Comparison of ENCODE assay signal across 9 mouse cellular contexts in the genomic region with DNA sequence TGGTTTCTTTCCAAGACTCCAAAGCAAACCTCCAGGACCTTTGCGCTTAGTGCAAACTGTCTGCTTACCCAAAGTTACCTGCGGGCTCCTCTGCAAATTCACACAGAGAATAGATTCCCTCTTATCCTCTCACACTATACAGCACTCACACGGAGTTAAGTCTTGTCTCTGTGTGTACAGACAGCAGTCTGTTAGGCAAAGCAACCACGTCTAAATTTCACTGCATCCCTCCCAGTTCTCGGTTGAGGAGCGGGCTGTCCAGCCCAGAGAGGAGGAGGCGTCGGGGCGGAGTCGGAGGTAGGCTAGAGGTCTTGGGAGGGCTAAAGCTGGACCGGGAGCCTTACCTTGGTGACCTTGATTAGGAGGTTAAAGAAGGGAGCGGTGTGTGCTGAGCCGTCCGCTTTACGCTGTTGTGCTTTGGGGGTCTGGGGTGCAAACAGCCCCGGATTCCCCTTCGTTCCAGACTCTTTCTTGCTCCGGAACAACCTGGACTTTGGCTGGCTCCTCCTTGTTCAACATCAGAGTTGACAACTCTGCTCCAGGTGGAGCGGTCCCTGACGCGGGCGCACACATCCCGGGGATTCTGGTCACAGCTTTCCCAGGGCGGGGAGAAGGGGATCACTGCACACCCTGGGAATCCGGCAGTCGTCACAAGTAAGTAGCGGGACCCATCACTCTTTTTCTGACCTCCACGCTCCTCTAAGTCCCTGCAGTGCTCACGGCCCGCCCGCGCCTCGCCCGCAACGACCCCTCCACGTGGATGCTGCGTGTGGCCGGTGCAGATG. TPM values are rescaled to one million over a fixed set of nuclear protein-coding genes. Genes with fewer than 3 reads are reported as not detected.
A peak's percentile ranks its signal among the peaks of the same experiment; 100 is the strongest.
DNase-seq lines count a peak whose midpoint lies in the region; ATAC-seq and TF ChIP-seq lines count a peak whose summit lies in the region.
"Had no signal": no experiment of that assay in that cellular context is flagged by ENCODE, and none has a peak within 500 bp of the region (broad histone marks: within the 10 kb centered on the region; RNA-seq: fewer than 3 reads in every experiment).

No protein-coding gene starts in this region.

- no peak for ATAC-seq in liver, embryonic 11.5 days (replicated peaks; ENCODE audit: low FRiP score)
- no peak for ATAC-seq in forebrain, embryonic 14.5 days
- no peak for ATAC-seq in liver, embryonic 13.5 days (ENCODE audit: low read depth)

- 0 out of 2 replicates have a peak overlapping the region, but pooled peaks have one; percentile 21 for H3K4me3 ChIP-seq in liver, embryonic 11.5 days (ENCODE audit: low read depth, low read length)
- H3K4me3 ChIP-seq in forebrain, embryonic 14.5 days (ENCODE audit: low read depth, low read length) = 0 out of 2 replicates have a peak overlapping the region, but pooled peaks have one; percentile 8
- peak overlapping the region; percentile 25 for H3K4me3 ChIP-seq in liver, embryonic 13.5 days (replicated peaks)
- peak overlapping the region; percentile 35 for H3K4me3 ChIP-seq in small intestine, adult 2 months (ENCODE audit: low read depth, low read length)

- no peaks in the 10 kb centered on the region for H3K36me3 ChIP-seq in liver, embryonic 11.5 days (ENCODE audit: control insufficient read depth, insufficient read depth, low read length)
- no peaks in the 10 kb centered on the region for H3K36me3 ChIP-seq in forebrain, embryonic 14.5 days (ENCODE audit: control insufficient read depth, insufficient read depth, low read length)
- no peaks in the 10 kb centered on the region for H3K36me3 ChIP-seq in liver, embryonic 13.5 days
- H3K36me3 ChIP-seq in small intestine, adult 2 months (ENCODE audit: control insufficient read depth, insufficient read depth, low read length) = no peaks in the 10 kb centered on the region

- intact Hi-C loops in gastrocnemius, postnatal 36 days (cut with DNase I) = no loop called here
- intact Hi-C loops in left cerebral cortex, postnatal 4 days (cut with DNase I) = no loop called here

- no peaks in the 10 kb centered on the region for H3K9me3 ChIP-seq in liver, embryonic 11.5 days (ENCODE audit: control insufficient read depth, low read length)
- H3K9me3 ChIP-seq in forebrain, embryonic 14.5 days (replicated peaks; ENCODE audit: control insufficient read depth, low read length) = no peaks in the 10 kb centered on the region
- no peaks in the 10 kb centered on the region for H3K9me3 ChIP-seq in liver, embryonic 13.5 days (replicated peaks)

- peaks cover 42% of the 10 kb centered on the region for H3K27me3 ChIP-seq in liver, embryonic 11.5 days (replicated peaks; ENCODE audit: control insufficient read depth, insufficient read depth, low read length)
- H3K27me3 ChIP-seq in forebrain, embryonic 14.5 days (replicated peaks; ENCODE audit: control insufficient read depth, insufficient read depth, low read length) = peaks cover 13% of the 10 kb centered on the region
- peaks cover 51% of the 10 kb centered on the region for H3K27me3 ChIP-seq in liver, embryonic 13.5 days
- H3K27me3 ChIP-seq in small intestine, adult 2 months (ENCODE audit: control insufficient read depth, insufficient read depth, low read length) = peaks cover 10% of the 10 kb centered on the region; the same call in 1 of the 2 replicates

- no peak for DNase-seq in liver, embryonic 11.5 days (ENCODE audit: low spot score)
- no peak for DNase-seq in liver
- no peak for DNase-seq in forebrain, embryonic 14.5 days (ENCODE audit: low spot score)
- no peak for DNase-seq in liver, embryonic 13.5 days
- DNase-seq in layer of hippocampus, postnatal 36 days = no peak
- DNase-seq in gastrocnemius, postnatal 36 days = no peak
- DNase-seq in left cerebral cortex, postnatal 4 days = no peak
- DNase-seq: cerebellum, adult 11-12 months had no signal

- H3K4me1 ChIP-seq in liver, embryonic 11.5 days (replicated peaks; ENCODE audit: control insufficient read depth, insufficient read depth, low read length) = 0 out of 2 replicates have a peak, but pooled peaks cover 2% of the 10 kb centered on the region
- H3K4me1 ChIP-seq in forebrain, embryonic 14.5 days (ENCODE audit: control insufficient read depth, insufficient read depth, low read length) = no peaks in the 10 kb centered on the region
- H3K4me1 ChIP-seq in liver, embryonic 13.5 days (replicated peaks) = no peaks in the 10 kb centered on the region
- 0 out of 2 replicates have a peak, but pooled peaks cover 4% of the 10 kb centered on the region for H3K4me1 ChIP-seq in small intestine, adult 2 months (ENCODE audit: control insufficient read depth, insufficient read depth, insufficient read length, low read length)

- no peak overlapping the region for H3K9ac ChIP-seq in liver, embryonic 11.5 days (ENCODE audit: low read depth, low read length)
- peak overlapping the region; percentile 25; the same call in 1 of the 2 replicates for H3K9ac ChIP-seq in forebrain, embryonic 14.5 days (ENCODE audit: low read length)
- H3K9ac ChIP-seq in liver, embryonic 13.5 days = no peak overlapping the region

- no peak for TF ChIP-seq POLR2A in small intestine, adult 2 months (IDR thresholded peaks at IDR 0.05; ENCODE audit: low read depth, low read length)

- WGBS in liver, embryonic 11.5 days = 12% methylated on average over 38 of the region's 38 CpGs
- WGBS in forebrain, embryonic 14.5 days = 8% methylated on average over 38 of the region's 38 CpGs
- 9% methylated on average over 38 of the region's 38 CpGs for WGBS in liver, embryonic 13.5 days (ENCODE audit: insufficient replicate concordance)
- 7% methylated on average over 38 of the region's 38 CpGs for WGBS in small intestine, adult 2 months

- H3K4me2 ChIP-seq in liver, embryonic 11.5 days = peak overlapping the region; percentile 52
- peak overlapping the region; percentile 39 for H3K4me2 ChIP-seq in forebrain, embryonic 14.5 days (ENCODE audit: low read length)
- peak overlapping the region; percentile 29 for H3K4me2 ChIP-seq in liver, embryonic 13.5 days

- no peak overlapping the region for H3K27ac ChIP-seq in liver, embryonic 11.5 days (ENCODE audit: low read depth, low read length)
- H3K27ac ChIP-seq in forebrain, embryonic 14.5 days (ENCODE audit: low read depth, low read length) = no peak overlapping the region
- no peak overlapping the region for H3K27ac ChIP-seq in liver, embryonic 13.5 days
- no peak overlapping the region for H3K27ac ChIP-seq in small intestine, adult 2 months (ENCODE audit: insufficient read depth, low read depth, low read length)

- TF ChIP-seq CTCF in small intestine, adult 2 months (IDR thresholded peaks at IDR 0.05; ENCODE audit: extremely low read depth, insufficient read length, insufficient replicate concordance, low read depth, low read length) = no peak

RNA-seq across cellular contexts. Expression of a gene that starts 16.3 kb away (rescaled TPM):
- 0.16 TPM in 1 of 2 replicates, not detected in the other for polyA plus RNA-seq in liver, embryonic 11.5 days (2014; fragmentation: Nextera tagmentation; extraction: Ambion mirVana)
- polyA plus RNA-seq in forebrain, embryonic 14.5 days (2014; fragmentation: Nextera tagmentation; extraction: Ambion mirVana) = 0.06 TPM in 1 of 2 replicates, not detected in the other
- 0.24 and 0.34 TPM in 2 replicates for polyA plus RNA-seq in liver, embryonic 13.5 days (2015; fragmentation: Nextera tagmentation; extraction: Ambion mirVana)
- not detected in 2 replicates for polyA plus RNA-seq in small intestine, adult 2 months (2012; rRNA removed)
- total RNA-seq in layer of hippocampus, postnatal 36 days (2021) = not detected
- total RNA-seq in gastrocnemius, postnatal 36 days (2021) = 100 to 1,000 TPM; 107 to 128 TPM
- total RNA-seq in left cerebral cortex, postnatal 4 days (2021) = not detected

RNA-seq across cellular contexts. Expression of a gene that starts 34.9 kb away (rescaled TPM):
- polyA plus RNA-seq in liver, embryonic 11.5 days (2014; fragmentation: Nextera tagmentation; extraction: Ambion mirVana) = 1.1 and 1.4 TPM in 2 replicates
- polyA plus RNA-seq in forebrain, embryonic 14.5 days (2014; fragmentation: Nextera tagmentation; extraction: Ambion mirVana) = 0.56 and 0.72 TPM in 2 replicates
- 1.1 and 1.5 TPM in 2 replicates for polyA plus RNA-seq in liver, embryonic 13.5 days (2015; fragmentation: Nextera tagmentation; extraction: Ambion mirVana)
- polyA plus RNA-seq in small intestine, adult 2 months (2012; rRNA removed) = 1.4 and 2.4 TPM in 2 replicates
- total RNA-seq in layer of hippocampus, postnatal 36 days (2021) = under 1 TPM; 0.22 to 0.68 TPM
- total RNA-seq in gastrocnemius, postnatal 36 days (2021) = under 1 TPM; 0.22 to 0.28 TPM
- under 1 TPM in 1 of 2 experiments, not detected in 1; 0.42 TPM for total RNA-seq in left cerebral cortex, postnatal 4 days (2021)
